Mouse (Mus musculus) gastrocnemius, postnatal 4 days (tissue): Measurements from ENCODE around the gene March1. TPM values are rescaled to one million over a fixed set of nuclear protein-coding genes. Genes with fewer than 3 reads are reported as not detected.

Source experiments
- DNase-seq, 2 experiments: peaks; one replicate each; pipeline ENCODE4 v3.0.0; 2021 to 2022; ENCODE audit warnings: low spot score in 2 of 2, mixed read lengths in 2 of 2
- total RNA-seq, 2 experiments: library from RNA; stranded (reverse); gene quantifications; 2 replicates each; pipeline ENCODE4 v1.2.3; 2021

March1 gene
- total RNA-seq, 2 experiments from 2014 or later: 0.86 to 0.93 TPM

DNA sequence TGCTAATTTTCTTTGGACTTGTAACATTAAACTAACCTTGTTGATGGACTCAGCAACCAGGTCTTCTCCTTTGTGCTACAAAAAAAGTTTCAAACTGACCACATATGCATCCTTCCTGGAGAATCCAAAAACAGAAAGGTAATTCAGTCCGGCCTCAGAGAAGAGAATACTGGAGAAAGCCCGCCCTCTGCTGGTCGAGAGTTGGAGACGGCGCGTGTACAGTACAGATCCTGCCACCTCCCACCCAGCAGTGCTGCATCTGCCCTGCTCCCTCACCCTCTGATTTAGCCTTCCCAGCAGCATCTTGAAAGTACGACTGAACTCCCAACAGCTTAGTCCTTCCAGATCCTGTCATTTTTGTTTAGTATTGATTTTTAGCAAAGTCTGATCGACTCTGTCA is 878.0 kb downstream of the March1 start:
- peak; percentile 53 to 68 for DNase-seq

DNA sequence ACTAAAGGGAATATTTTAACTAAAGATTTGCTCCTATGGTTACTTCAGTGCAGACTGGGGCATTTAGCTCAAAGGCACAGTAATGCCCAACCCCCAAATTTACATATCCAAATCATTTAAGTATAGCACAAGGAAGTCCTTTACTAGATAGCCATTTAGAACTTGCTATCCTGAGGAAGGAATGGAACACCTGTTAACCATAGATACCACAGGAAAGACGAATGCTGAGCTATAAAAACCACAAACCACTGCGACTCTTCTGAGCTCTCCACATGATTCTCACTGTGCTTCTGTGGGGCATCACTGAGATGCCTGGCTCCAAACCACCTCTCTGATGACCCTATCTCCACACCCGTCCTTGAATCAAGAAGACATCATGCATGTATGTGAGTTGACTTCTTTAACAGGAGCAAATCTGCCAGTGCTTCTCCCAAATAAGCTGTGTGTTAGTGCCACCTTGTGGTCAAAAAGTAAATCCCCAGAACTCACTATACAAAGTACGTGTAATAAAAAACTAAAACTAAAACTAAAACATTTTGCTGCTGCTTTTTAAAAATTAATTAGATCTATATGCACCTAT is 879.4 kb downstream of the March1 start:
- peak in 1 of 2 experiments; percentile 13 for DNase-seq

DNA sequence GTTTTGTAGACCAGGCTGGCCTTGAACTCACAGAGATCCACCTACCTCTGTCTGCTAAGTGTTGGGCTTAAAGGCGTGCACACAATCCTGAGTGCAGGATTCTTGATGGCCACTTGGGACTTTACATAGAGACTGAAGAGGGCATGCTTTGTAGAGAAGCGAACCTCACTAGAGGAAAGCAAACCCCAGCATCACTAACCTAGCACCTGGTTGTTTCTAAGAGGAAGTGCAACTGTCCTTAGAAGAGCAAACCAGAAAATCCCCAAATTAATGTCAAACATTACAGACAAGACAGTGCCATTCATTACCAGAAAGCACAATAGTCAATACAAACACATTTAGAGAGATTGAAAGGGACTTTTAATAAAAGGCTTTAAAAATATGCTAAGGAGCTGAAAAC is 885.7 kb downstream of the March1 start:
- DNase-seq: no peak

DNA sequence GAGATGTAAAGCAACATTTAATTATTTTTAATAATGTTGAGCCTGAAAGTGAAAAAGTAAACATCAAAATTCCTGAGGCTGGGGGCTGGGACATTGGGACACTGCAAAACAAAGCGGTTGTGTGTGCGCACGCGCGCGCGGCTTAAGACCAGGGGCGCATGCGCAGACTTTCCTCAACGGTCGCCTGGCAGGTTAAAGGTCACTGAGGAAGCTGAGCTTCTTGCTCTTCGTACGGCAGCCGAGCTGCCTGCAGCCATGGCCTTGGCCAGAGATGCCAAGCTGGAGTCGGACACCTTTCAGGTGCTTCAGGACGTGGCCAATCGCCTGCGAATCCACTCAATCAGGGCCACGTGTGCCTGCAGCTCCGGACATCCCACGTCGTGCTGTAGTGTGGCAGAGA is 893.8 kb downstream of the March1 start, which contains the start of gene Tktl2:
Gene Tktl2, plus strand, starts transcription at position 220 of the 400 bp plus-strand sequence.
- no peak for DNase-seq

DNA sequence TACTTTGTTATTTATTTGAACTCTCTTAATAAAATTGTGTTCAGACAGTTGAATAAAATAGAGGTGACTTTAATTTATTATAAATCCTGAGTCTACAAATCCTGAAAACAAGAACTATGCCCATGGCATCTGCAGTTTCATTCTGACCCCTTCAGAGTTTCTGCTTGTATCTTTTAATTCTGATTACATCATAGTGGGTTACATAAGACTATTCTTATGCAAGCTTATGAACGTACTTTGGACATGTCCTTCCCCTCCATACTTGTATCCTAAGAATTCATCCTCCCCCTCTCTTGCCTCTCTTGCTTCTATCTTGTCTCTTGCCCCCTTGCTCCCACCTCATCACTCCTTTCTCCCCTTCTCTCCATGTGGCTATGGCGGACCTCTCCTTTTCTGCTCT is 901.4 kb downstream of the March1 start:
- DNase-seq: no peak

DNA sequence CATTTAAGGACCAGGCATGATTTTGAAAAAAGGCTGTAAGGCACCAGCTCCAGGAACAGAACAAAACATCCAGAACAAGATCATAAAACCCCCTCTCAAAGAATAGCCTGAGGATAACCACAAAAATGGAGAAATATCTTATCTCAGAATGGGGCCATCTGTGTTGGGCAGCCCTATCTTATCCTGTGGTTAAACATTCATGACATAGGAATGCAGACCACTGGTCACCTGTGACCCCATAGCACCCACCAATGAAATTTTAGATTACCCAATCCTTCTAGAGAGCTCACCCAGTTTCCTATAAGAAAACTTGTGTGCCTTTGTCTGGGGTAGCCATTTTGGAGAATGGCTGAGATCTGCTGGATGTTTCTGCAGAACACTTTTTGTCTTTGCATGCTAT is 902.9 kb downstream of the March1 start:
- DNase-seq: no peak
